In genomic region chr8:71366771-71367528, GRCm38 (mm10) we compare ENCODE assay signal across 8 mouse cellular contexts. TPM values are rescaled to one million over a fixed set of nuclear protein-coding genes. Genes with fewer than 3 reads are reported as not detected.
DNase-seq lines count a peak whose midpoint lies in the region; ATAC-seq and TF ChIP-seq lines count a peak whose summit lies in the region.

TSS of gene Use1 (plus strand) at chr8:71366848.

- DNase-seq in Patski (ENCODE audit: low read depth, low spot score), result peak; percentile 64
- DNase-seq in cerebellum, postnatal 14 days, result peak; percentile 88 to 92
- DNase-seq in frontal cortex, postnatal 36 days (ENCODE audit: low spot score in 2 of 2), result peak; percentile 95
- DNase-seq in left cerebral cortex, adult 11 months (ENCODE audit: low spot score), result peak; percentile 91
- peak; percentile 92 to 94 for DNase-seq in lung, postnatal 4 days
- DNase-seq in retina, postnatal 7 days (ENCODE audit: low read depth, low spot score), result peak; percentile 82
- DNase-seq in urinary bladder, adult 2 months (ENCODE audit: low spot score), result peak; percentile 86

- no peaks in the 10 kb centered on the region for H3K9me3 ChIP-seq in hindbrain, embryonic 15.5 days

- peak within 1 kb of the TSS; percentile 80 for H3K4me2 ChIP-seq in hindbrain, embryonic 15.5 days

- CTCF ChIA-PET in Patski (lab: Charles Lee), result no interaction called here

- in situ Hi-C loops in Patski (cut with MboI; ENCODE audit: low pct_unique_long_range_greater_than_20kb), result loop anchor here (25.0 kb wide), 1 partner anchor 480 kb away; the partner anchor contains the start of genes Rpl18a and Slc5a5

- POLR2A ChIA-PET in Patski (lab: Charles Lee), result interaction anchor here (1.1 to 1.6 kb wide), 3 partner anchors 13 to 38 kb away, joined by 3 to 5 read pairs (median 4); no protein-coding TSS in a partner anchor

- H3K27me3 ChIP-seq in Patski, result no peaks in the 10 kb centered on the region
- no peaks in the 10 kb centered on the region for H3K27me3 ChIP-seq in hindbrain, embryonic 15.5 days

- ATAC-seq in Patski, result peak; percentile 51
- ATAC-seq in hindbrain, embryonic 15.5 days (ENCODE audit: low FRiP score, low read depth), result peak; percentile 83

- H3K4me3 ChIP-seq in hindbrain, embryonic 15.5 days, result peak within 1 kb of the TSS; percentile 73

- TF ChIP-seq CTCF in Patski (IDR thresholded peaks at IDR 0.05), result no peak

- no peaks in the 10 kb centered on the region for H3K36me3 ChIP-seq in hindbrain, embryonic 15.5 days

- H3K4me1 ChIP-seq in hindbrain, embryonic 15.5 days (replicated peaks), result peaks cover 28% of the 10 kb centered on the region

- peak within 1 kb of the TSS; percentile 70 for H3K9ac ChIP-seq in hindbrain, embryonic 15.5 days

- WGBS in hindbrain, embryonic 15.5 days, result under 1% methylated on average over 56 of the region's 56 CpGs

- H3K27ac ChIP-seq in hindbrain, embryonic 15.5 days (replicated peaks), result peak within 1 kb of the TSS; percentile 97

RNA-seq across cellular contexts. Expression of gene Use1, which starts in this region (rescaled TPM):
- 123 TPM for polyA plus RNA-seq in Patski (2021)
- polyA plus RNA-seq in hindbrain, embryonic 15.5 days (2015; fragmentation: Nextera tagmentation; extraction: Ambion mirVana), result 113 TPM in 2 replicates
- 218 and 244 TPM in 2 replicates for polyA plus RNA-seq in urinary bladder, adult 2 months (2012; rRNA removed)

Comparison
In these comparisons a context has a peak if more than half of its experiments do, and no peak if none do; other contexts are left out.
1. Peak in every context shown above with its lines: DNase-seq, ATAC-seq, H3K4me3 ChIP-seq and H3K27ac ChIP-seq.